Mouse (Mus musculus) bone marrow macrophage, adult 2 months (primary cell): ENCODE measurements around the gene Slc1a1.

Source experiments
- CTCF ChIP-seq: IDR thresholded peaks from 2 replicates; pipeline ENCODE4 v1.5.1; 2012; ENCODE audit warnings: low read depth, mild to moderate bottlenecking, low read length, moderate library complexity
- POLR2A ChIP-seq: IDR thresholded peaks from 2 replicates; pipeline ENCODE4 v1.6.1; 2012; ENCODE audit warnings: mild to moderate bottlenecking, low read depth, low read length, borderline replicate concordance

DNA sequence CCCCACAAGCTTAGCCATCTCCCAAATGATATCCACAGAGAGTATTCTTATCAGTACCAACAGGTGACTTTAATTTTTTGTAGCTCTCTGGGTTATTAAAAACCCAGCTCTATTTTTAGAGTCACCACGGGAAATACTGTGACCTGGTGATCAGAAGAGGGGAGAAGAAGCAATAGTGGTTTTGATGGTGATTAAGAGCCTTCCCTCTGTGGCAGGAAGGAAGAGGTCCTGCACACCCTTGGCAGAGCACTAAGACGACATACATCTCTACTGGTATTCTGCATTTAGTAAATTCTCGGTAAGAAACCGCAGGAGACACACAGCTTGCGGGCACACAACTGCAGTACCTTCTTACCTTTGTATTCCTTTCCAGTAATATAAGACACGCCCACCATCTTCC, 79.7 kb downstream of the Slc1a1 start:
- TF ChIP-seq CTCF (no peak), POLR2A (no peak)
